ENCODE assay signal across 21 mouse cellular contexts in the genomic region with DNA sequence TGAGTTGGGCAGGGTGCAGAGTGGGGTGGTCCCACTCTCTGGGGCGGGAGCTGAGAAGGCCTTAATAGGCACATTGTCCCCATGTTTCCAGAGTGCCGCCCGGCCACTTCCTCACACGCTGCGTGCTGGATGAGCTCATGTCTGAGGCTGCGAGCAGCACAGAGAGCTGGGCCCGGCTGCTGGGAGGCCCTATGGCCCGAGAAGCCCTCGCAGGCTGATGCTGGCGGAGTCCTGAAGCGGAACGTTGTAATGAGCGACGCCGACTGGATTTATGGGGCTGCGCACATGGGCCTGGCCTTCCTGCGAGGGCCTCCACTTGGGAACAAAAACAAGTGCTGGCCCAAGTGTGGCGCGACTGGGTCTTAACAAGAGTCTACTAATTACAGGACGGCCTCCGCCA.
DNase-seq lines count a peak whose midpoint lies in the region; ATAC-seq and TF ChIP-seq lines count a peak whose summit lies in the region.
"Had no signal": no experiment of that assay in that cellular context is flagged by ENCODE, and none has a peak within 500 bp of the region (broad histone marks: within the 10 kb centered on the region; RNA-seq: fewer than 3 reads in every experiment).

No protein-coding gene starts in this region.

- H3K36me3 ChIP-seq in kidney, embryonic 15.5 days = peaks cover 7% of the 10 kb centered on the region
- H3K36me3 ChIP-seq in limb, embryonic 11.5 days (ENCODE audit: control insufficient read depth, insufficient read depth, low read length) = no peaks in the 10 kb centered on the region

- 0 out of 2 replicates have a peak overlapping the region, but pooled peaks have one; percentile 5 for H3K4me2 ChIP-seq in kidney, embryonic 15.5 days
- no peak overlapping the region for H3K4me2 ChIP-seq in limb, embryonic 11.5 days (ENCODE audit: low read depth, severe bottlenecking)

- DNase-seq in kidney, adult 8-10 months = no peak
- peak; percentile 41 for DNase-seq in testis, postnatal 10 days (ENCODE audit: low spot score)
- DNase-seq in testis, postnatal 14 days (ENCODE audit: low spot score) = no peak
- peak; percentile 75 for DNase-seq in limb, embryonic 11.5 days (ENCODE audit: low spot score)
- no peak for DNase-seq in adipocyte (ENCODE audit: low spot score)
- no peak for DNase-seq in left cerebral cortex, adult 2 months (ENCODE audit: extremely low spot score in 1 of 2, low spot score in 2 of 2)
- DNase-seq: adrenal gland, adult 8-10 months; B cell, adult 2 months; cerebellum, adult 11 months; cerebellum, postnatal 14 days; heart, adult 11 months; layer of hippocampus, postnatal 36 days; left cerebral cortex, postnatal 4 days; liver, postnatal 0 days; lung, postnatal 36 days; right cerebral cortex, adult 18-20 months; thymus, adult 2 months had no signal

- no peaks in the 10 kb centered on the region for H3K9me3 ChIP-seq in kidney, embryonic 15.5 days (replicated peaks)
- H3K9me3 ChIP-seq in limb, embryonic 11.5 days (ENCODE audit: control insufficient read depth, low read length) = no peaks in the 10 kb centered on the region
- H3K9me3 ChIP-seq: midbrain, embryonic 10.5 days had no signal

- 17% methylated on average over 21 of the region's 21 CpGs for WGBS in kidney, embryonic 15.5 days
- 46% methylated on average over 21 of the region's 21 CpGs for WGBS in limb, embryonic 11.5 days

- TF ChIP-seq CTCF in left cerebral cortex, adult 2 months (IDR thresholded peaks at IDR 0.05) = no peak

- peak; percentile 79 for ATAC-seq in kidney, embryonic 15.5 days (replicated peaks; ENCODE audit: low FRiP score)
- peak; percentile 16; the same call in 1 of the 2 replicates for ATAC-seq in limb, embryonic 11.5 days (ENCODE audit: insufficient number of reproducible peaks, low FRiP score, low TSS enrichment, low read depth)
- ATAC-seq: forebrain, embryonic 14.5 days; liver, postnatal 0 days had no signal

- intact Hi-C loops in left cerebral cortex, adult 2 months (cut with DNase I) = no loop called here

- H3K9ac ChIP-seq in kidney, embryonic 15.5 days = no peak overlapping the region
- H3K9ac ChIP-seq in limb, embryonic 11.5 days (ENCODE audit: low read length) = 0 out of 2 replicates have a peak overlapping the region, but pooled peaks have one; percentile 2
- H3K9ac ChIP-seq: liver, postnatal 0 days had no signal

- no peak overlapping the region for H3K4me3 ChIP-seq in kidney, embryonic 15.5 days (replicated peaks)
- no peak overlapping the region for H3K4me3 ChIP-seq in limb, embryonic 11.5 days (ENCODE audit: low read depth, low read length)
- no peak overlapping the region for H3K4me3 ChIP-seq in left cerebral cortex, adult 2 months
- H3K4me3 ChIP-seq: erythroblast, embryonic 14.5 days; midbrain, embryonic 10.5 days had no signal

- no peak overlapping the region for H3K27ac ChIP-seq in kidney, embryonic 15.5 days
- H3K27ac ChIP-seq in limb, embryonic 11.5 days (replicated peaks; ENCODE audit: low read depth, low read length) = peak overlapping the region; percentile 43; the same call in 1 of the 2 replicates
- no peak overlapping the region for H3K27ac ChIP-seq in left cerebral cortex, adult 2 months

- H3K27me3 ChIP-seq in kidney, embryonic 15.5 days = peaks cover 27% of the 10 kb centered on the region
- no peaks in the 10 kb centered on the region for H3K27me3 ChIP-seq in limb, embryonic 11.5 days (ENCODE audit: control insufficient read depth, insufficient read depth, low read length)

- peaks cover 27% of the 10 kb centered on the region for H3K4me1 ChIP-seq in kidney, embryonic 15.5 days
- H3K4me1 ChIP-seq in limb, embryonic 11.5 days (ENCODE audit: control insufficient read depth, insufficient read depth, low read length) = peaks cover 46% of the 10 kb centered on the region

Comparison
In these comparisons a context has a peak if more than half of its experiments do, and no peak if none do; other contexts are left out.
1. DNase-seq: peak in testis, postnatal 10 days (single experiment) and limb, embryonic 11.5 days (single experiment); none in kidney, adult 8-10 months (0 of 2), testis, postnatal 14 days (single experiment), adipocyte (single experiment) and left cerebral cortex, adult 2 months (0 of 2).